Mouse (Mus musculus) midbrain, embryonic 10.5 days (tissue): ENCODE data around the gene Aldh4a1. TPM values are rescaled to one million over a fixed set of nuclear protein-coding genes. Genes with fewer than 3 reads are reported as not detected.

Source experiments
- DNase-seq: peaks from one replicate; pipeline ENCODE4 v3.0.0-alpha.2; 2017; ENCODE audit warnings: low spot score
- H3K27ac ChIP-seq: fragments of 300-500 bp; sonication (generic); replicated peaks from 2 replicates; pipeline ENCODE4 v1.5.1; 2016; ENCODE audit warnings: mild to moderate bottlenecking
- H3K27me3 ChIP-seq: fragments of 300-500 bp; sonication (generic); 2 replicates; pipeline ENCODE4 v1.6.1; 2016; ENCODE audit warnings: low read depth, mild to moderate bottlenecking; ENCODE audit not compliant: poor library complexity, severe bottlenecking
- H3K36me3 ChIP-seq: fragments of 300-500 bp; sonication (generic); 2 replicates; pipeline ENCODE4 v1.6.1; 2016; ENCODE audit warnings: mild to moderate bottlenecking, moderate library complexity
- H3K4me1 ChIP-seq: fragments of 300-500 bp; sonication (generic); 2 replicates; pipeline ENCODE4 v1.6.1; 2016
- H3K4me3 ChIP-seq: fragments of 300-500 bp; sonication (generic); 2 replicates; pipeline ENCODE4 v1.5.1; 2016; ENCODE audit warnings: mild to moderate bottlenecking, moderate library complexity
- H3K9me3 ChIP-seq: fragments of 300-500 bp; sonication (generic); replicated peaks from 2 replicates; pipeline ENCODE4 v1.6.1; 2016; ENCODE audit warnings: mild to moderate bottlenecking
- WGBS: fragments of 180-500 bp; shearing (Covaris S2); methylation state at CpG from one replicate; pipeline ENCODE4 v1.1.7; 2016; 5-methylcytosine and 5-hydroxymethylcytosine counted together
- polyA plus RNA-seq: library from polyadenylated mRNA; unstranded; fragments of >200 nt; fragmentation: Nextera tagmentation; extraction: Ambion mirVana; gene quantifications from 2 replicates; pipeline ENCODE4 v1.2.1, GENCODE M21; 2016

Aldh4a1 gene
- polyA plus RNA-seq, result 21.3 and 24.2 TPM in 2 replicates

DNA sequence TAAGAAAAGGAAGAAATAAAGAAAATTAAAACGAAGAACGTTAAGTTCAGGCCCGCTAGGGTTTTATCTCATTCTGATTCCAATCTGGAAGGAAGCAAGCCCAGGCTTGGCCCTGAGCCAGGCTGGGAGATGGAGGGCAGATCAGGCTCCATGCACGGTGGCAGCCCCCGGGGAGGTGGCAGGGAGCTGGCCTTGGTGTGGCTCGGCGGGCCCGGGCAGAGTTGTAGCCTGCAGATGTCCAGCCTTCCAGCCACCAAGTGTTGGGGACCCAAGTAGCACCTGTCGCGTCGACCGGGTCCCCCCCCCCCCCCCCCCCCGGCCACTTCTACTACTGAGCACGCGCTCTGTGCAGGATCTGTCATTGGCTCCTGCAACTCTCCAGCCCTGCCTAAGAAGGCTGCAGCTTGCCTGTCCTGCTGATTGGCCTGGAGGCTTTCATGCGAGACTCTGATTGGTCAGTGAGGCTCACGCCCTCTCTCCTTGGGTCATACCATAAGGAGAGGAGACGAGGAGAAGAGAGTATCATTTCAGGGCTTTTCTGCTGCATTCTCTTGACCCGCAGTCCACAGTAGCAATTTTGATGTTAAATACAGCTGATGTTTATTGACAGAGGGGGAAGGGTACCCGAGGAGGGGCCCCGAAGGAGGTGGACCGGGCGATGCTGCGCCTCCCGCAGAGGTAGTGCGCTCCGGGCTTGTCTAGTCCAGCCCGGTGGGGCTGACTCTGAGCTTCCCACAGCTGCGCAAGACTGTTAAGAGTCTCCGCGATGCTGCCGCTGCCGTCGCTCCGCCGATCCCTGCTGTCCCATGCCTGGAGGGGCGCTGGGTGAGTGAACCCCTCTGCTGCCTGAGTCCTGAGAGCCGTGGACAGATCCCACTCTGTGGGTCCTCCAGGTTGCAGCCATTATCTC lies at the start of gene Aldh4a1:
Gene Aldh4a1, plus strand, starts transcription at position 494 of the 910 bp plus-strand sequence.
- peaks cover 9% of the 10 kb centered on the region for H3K27me3 ChIP-seq
- 2% methylated on average over 33 of the region's 38 CpGs for WGBS
- no peaks in the 10 kb centered on the region for H3K36me3 ChIP-seq
- peak within 1 kb of the TSS; percentile 84 for H3K4me3 ChIP-seq
- peaks cover 27% of the 10 kb centered on the region for H3K4me1 ChIP-seq
- no peaks in the 10 kb centered on the region for H3K9me3 ChIP-seq
- peak within 1 kb of the TSS; percentile 97 for H3K27ac ChIP-seq
- peak; percentile 94 for DNase-seq

DNA sequence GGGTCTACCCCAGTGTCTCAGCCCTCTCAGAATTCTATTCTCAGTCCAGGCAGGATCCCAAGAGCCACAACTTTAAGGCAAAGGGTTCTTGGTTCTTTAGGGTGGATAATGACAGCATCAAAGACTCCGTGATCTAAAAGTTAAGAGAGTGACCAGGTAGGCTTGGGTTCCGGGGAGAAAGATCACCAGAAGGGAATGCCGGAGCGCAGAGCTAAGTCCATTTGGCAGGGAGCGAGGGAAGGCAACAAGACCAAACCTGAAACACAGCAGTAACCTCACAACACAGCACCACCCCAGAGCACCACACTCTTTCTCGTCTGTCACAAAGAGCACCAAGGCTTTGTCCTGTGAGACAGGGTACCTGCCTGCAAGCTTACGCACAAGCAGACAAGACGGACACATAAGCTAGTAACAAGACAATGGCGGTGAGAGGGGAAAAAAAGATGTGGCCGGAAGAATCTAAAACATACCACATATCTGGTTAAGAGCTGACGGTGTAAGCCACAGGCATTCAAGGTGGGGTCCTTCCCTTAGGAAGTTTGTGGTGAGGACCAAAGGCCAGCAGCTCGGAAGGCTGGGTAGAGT lies 49.6 kb upstream of the Aldh4a1 start:
- peaks cover 39% of the 10 kb centered on the region for H3K4me1 ChIP-seq
- no peak overlapping the region for H3K27ac ChIP-seq
- 85% methylated on average over 12 of the region's 12 CpGs for WGBS
- peaks cover 43% of the 10 kb centered on the region for H3K27me3 ChIP-seq
- DNase-seq, result no peak
- no peaks in the 10 kb centered on the region for H3K9me3 ChIP-seq
- H3K36me3 ChIP-seq, result no peaks in the 10 kb centered on the region
- 0 out of 2 replicates have a peak overlapping the region, but pooled peaks have one; percentile 69 for H3K4me3 ChIP-seq

GRCm38 (mm10) chr4:139574156-139574798 lies 48.4 kb upstream of the Aldh4a1 start:
- Histone ChIP-seq H3K36me3 (no peaks in the 10 kb centered on the region), H3K4me1 (peaks cover 51% of the 10 kb centered on the region), H3K4me3 (peak overlapping the region; percentile 69), H3K27ac (peak overlapping the region; percentile 84), H3K27me3 (peaks cover 43% of the 10 kb centered on the region), H3K9me3 (no peaks in the 10 kb centered on the region)
- under 1% methylated on average over 52 of the region's 52 CpGs for WGBS
- peak; percentile 100 for DNase-seq

DNA sequence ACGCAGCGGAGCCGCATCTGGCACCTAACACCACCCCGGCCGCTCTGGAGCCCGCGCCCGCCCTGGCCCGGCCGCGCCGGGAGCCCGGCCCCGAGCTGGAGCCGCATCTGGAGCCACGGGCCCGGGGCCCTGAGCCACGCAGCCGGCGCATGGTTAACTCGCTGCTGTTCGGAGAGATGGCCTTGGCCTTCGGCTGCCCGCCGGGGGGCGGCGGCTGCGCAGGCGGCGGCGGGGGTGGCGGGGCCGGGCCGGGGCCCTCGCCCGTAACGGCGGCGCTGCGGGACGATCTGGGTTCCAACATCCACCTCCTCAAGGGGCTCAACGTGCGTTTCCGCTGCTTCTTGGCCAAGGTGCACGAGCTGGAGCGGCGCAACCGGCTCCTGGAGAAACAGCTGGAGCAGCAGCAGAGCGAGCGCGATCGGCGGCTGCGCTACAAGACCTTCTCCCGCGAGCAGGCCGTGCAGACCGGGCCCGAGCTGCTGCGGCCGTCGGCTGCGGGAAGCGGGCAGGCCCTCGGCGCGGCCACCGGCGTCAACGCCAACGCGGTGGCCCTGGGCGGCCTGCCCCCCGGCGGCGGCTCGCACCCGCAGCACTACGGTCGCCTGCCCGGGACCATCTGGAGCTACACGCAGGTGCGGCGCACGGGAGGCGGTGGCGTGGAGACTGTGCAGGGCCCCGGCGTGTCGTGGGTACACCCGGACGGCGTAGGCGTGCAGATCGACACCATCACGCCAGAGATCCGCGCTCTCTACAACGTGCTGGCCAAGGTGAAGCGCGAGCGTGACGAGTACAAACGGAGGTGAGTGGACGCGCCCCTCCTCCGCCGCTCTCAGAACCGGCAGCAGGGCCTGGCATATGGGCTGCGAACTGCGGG lies 47.6 kb upstream of the Aldh4a1 start:
- Histone ChIP-seq H3K4me3 (peak overlapping the region; percentile 69), H3K4me1 (peaks cover 58% of the 10 kb centered on the region), H3K27me3 (peaks cover 43% of the 10 kb centered on the region), H3K36me3 (no peaks in the 10 kb centered on the region), H3K27ac (peak overlapping the region; percentile 84), H3K9me3 (no peaks in the 10 kb centered on the region)
- under 1% methylated on average over 111 of the region's 111 CpGs for WGBS
- DNase-seq, result no peak

GRCm38 (mm10) chr4:139575673-139576003 lies 47.0 kb upstream of the Aldh4a1 start:
- Histone ChIP-seq H3K9me3 (no peaks in the 10 kb centered on the region), H3K4me3 (peak overlapping the region; percentile 69), H3K27me3 (peaks cover 43% of the 10 kb centered on the region), H3K4me1 (peaks cover 64% of the 10 kb centered on the region), H3K36me3 (no peaks in the 10 kb centered on the region), H3K27ac (peak overlapping the region; percentile 84)
- WGBS, result 11% methylated on average over 14 of the region's 14 CpGs
- no peak for DNase-seq

DNA sequence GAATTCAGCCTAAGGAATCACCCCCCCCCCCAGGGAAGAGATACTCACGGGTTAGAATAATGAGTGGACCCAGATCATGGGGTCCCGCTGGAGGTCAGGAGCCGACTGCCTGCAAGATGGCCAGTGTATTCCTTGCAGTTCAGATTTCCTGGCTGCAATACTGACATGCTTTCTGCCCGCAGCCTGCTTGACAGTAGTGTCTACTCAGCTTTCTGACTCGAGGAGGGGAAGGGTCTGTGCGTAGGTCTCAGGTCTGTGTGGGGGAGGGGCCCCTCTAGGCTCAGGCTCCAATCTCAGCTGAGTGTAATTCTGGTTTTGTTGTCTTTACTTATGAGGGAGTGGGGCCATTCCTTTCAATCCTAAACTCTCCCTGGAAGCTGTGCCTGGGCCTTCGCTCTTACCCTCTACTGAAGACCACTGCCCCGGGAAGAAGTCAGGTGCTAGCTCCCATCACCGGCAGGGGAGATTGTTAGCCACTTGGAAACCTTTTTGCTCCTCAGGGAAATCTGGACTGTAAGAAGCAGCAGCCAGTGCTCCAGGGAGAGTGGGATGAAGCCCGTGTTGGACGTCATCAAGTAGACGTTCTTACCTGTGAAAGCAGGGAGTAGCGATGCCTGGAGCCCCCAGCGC lies 46.3 kb upstream of the Aldh4a1 start:
- no peaks in the 10 kb centered on the region for H3K36me3 ChIP-seq
- peaks cover 43% of the 10 kb centered on the region for H3K27me3 ChIP-seq
- no peaks in the 10 kb centered on the region for H3K9me3 ChIP-seq
- H3K4me3 ChIP-seq, result peak overlapping the region; percentile 69
- DNase-seq, result no peak
- H3K4me1 ChIP-seq, result peaks cover 72% of the 10 kb centered on the region
- no peak overlapping the region for H3K27ac ChIP-seq
- WGBS, result 59% methylated on average over 14 of the region's 14 CpGs

DNA sequence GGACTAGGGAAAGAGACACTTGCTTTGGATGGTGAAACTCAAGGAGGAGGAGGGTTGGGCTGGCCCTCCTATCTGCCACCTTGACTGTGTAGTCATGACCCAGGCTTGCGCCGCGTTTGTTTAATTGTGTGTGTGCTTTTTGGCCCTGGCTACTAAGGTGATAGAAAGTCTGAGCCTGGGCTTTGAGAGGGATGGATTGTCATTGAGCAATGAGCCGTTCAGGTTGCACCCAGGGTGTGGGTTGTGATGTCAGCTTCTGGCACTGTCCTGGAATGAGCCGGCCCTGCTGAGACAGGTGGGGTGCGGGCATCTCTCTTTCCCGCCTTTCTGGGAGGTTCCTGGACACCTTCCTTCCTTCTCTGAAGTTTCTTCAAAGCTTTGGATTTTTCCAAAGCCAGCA lies 45.7 kb upstream of the Aldh4a1 start:
- Histone ChIP-seq H3K4me1 (peaks cover 78% of the 10 kb centered on the region), H3K36me3 (no peaks in the 10 kb centered on the region), H3K9me3 (no peaks in the 10 kb centered on the region), H3K27me3 (peaks cover 38% of the 10 kb centered on the region), H3K4me3 (peak overlapping the region; percentile 69), H3K27ac (no peak overlapping the region)
- 86% methylated on average over 7 of the region's 7 CpGs for WGBS
- DNase-seq, result no peak

- Histone ChIP-seq H3K27ac (no peak overlapping the region), H3K4me1 (peaks cover 91% of the 10 kb centered on the region), H3K36me3 (no peaks in the 10 kb centered on the region), H3K27me3 (peaks cover 25% of the 10 kb centered on the region), H3K4me3 (no peak overlapping the region), H3K9me3 (no peaks in the 10 kb centered on the region)
- WGBS, result 94% methylated on average over 8 of the region's 8 CpGs
- DNase-seq, result no peak
Observed at GRCm38 (mm10) chr4:139578389-139578788, 44.3 kb upstream of the Aldh4a1 start.

GRCm38 (mm10) chr4:139579003-139579402 lies 43.7 kb upstream of the Aldh4a1 start:
- Histone ChIP-seq H3K27me3 (peaks cover 21% of the 10 kb centered on the region), H3K36me3 (no peaks in the 10 kb centered on the region), H3K9me3 (no peaks in the 10 kb centered on the region), H3K27ac (peak overlapping the region; percentile 38; the same call in 1 of the 2 replicates), H3K4me1 (peaks cover 91% of the 10 kb centered on the region), H3K4me3 (no peak overlapping the region)
- no peak for DNase-seq
- WGBS, result 56% methylated on average over 10 of the region's 10 CpGs

DNA sequence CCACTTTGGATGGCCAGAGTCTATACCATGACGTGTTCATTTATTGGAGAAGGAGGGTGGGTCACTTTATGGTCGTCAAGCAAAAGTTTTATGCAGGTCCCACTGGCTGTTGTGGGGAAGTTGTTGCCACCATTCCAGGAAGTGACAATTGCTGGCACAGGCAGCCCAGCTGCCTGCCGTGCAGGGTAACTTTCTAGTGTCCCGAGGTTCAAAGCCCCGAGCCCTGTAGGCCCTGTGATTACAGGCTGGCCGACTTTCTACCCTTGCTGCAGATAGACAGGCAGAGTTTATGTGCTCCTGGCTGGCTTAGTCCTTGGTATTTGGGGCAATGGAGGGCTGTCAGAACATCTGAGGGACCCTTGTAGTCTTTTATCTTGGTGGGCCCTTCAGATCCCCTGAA lies 43.2 kb upstream of the Aldh4a1 start:
- H3K36me3 ChIP-seq, result no peaks in the 10 kb centered on the region
- H3K9me3 ChIP-seq, result no peaks in the 10 kb centered on the region
- peaks cover 21% of the 10 kb centered on the region for H3K27me3 ChIP-seq
- no peak for DNase-seq
- peak overlapping the region; percentile 38 for H3K27ac ChIP-seq
- H3K4me1 ChIP-seq, result peaks cover 94% of the 10 kb centered on the region
- 72% methylated on average over 6 of the region's 6 CpGs for WGBS
- no peak overlapping the region for H3K4me3 ChIP-seq

- Histone ChIP-seq H3K27me3 (peaks cover 17% of the 10 kb centered on the region), H3K4me1 (peaks cover 95% of the 10 kb centered on the region), H3K27ac (peak overlapping the region; percentile 88), H3K36me3 (no peaks in the 10 kb centered on the region), H3K4me3 (peak overlapping the region; percentile 34), H3K9me3 (no peaks in the 10 kb centered on the region)
- 7% methylated on average over 15 of the region's 15 CpGs for WGBS
- peak; percentile 47 for DNase-seq
Observed at GRCm38 (mm10) chr4:139580663-139581336, 41.9 kb upstream of the Aldh4a1 start.
